Mouse (Mus musculus): Measurements from ENCODE around the gene Lpar6.

DNA sequence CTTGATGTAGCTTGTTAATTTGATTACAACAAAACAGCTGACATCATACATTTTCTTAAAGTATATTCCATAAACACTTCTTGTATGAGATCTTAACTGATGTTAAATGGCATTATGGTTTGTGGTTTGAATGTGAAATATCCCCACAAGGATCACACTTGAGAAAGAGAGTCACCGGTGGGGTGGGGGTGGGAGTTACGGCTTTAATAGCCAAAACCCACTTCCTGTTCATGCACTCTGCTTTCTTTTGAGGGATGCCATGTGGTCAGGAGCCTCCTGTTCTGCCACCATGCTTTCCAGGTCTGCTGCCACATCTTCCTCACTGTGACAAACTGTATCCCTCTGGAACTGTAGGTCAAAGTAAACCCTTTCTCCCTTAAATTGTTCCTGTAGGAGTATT, 52.2 kb downstream of the Lpar6 start:
- TF ChIP-seq GATA1 (IDR thresholded peaks at IDR 0.05; ENCODE audit: borderline replicate concordance, low read length): no peak
- TF ChIP-seq CTCF (IDR thresholded peaks at IDR 0.05; ENCODE audit: low read depth, low read length): no peak
- no peak for TF ChIP-seq TAL1 (conservative IDR thresholded peaks at IDR 0.05; ENCODE audit: low read depth, low read length)
- no peak for TF ChIP-seq GATA2 (IDR thresholded peaks at IDR 0.05; ENCODE audit: borderline replicate concordance, low read depth, low read length)
